Mouse (Mus musculus) liver, embryonic 11.5 days (tissue): Measurements from ENCODE around the gene Pou5f1. TPM values are rescaled to one million over a fixed set of nuclear protein-coding genes. Genes with fewer than 3 reads are reported as not detected.

ENCODE experiments used
- ATAC-seq: fragments of 200-750 bp; cut with Nextera tagmentation; replicated peaks from 2 replicates; pipeline ENCODE4 v1.8.0; 2017; ENCODE audit warnings: moderate number of reproducible peaks, mild to moderate bottlenecking, moderate TSS enrichment, moderate library complexity; ENCODE audit not compliant: low FRiP score
- DNase-seq: peaks from one replicate; pipeline ENCODE4 v3.0.0-alpha.2; 2017; ENCODE audit warnings: low spot score
- H3K27ac ChIP-seq: fragments of 300-500 bp; sonication (generic); 2 replicates; pipeline ENCODE4 v1.5.1; 2014; ENCODE audit warnings: mild to moderate bottlenecking, low read depth, low read length, control low read depth
- H3K27me3 ChIP-seq: fragments of 300-500 bp; sonication (generic); replicated peaks from 2 replicates; pipeline ENCODE4 v1.6.1; 2014; ENCODE audit warnings: low read length, mixed read lengths; ENCODE audit not compliant: control insufficient read depth, insufficient read depth
- H3K36me3 ChIP-seq: fragments of 300-500 bp; sonication (generic); 2 replicates; pipeline ENCODE4 v1.6.1; 2014; ENCODE audit warnings: mild to moderate bottlenecking, low read length, moderate library complexity, mixed read lengths; ENCODE audit not compliant: control insufficient read depth, insufficient read depth
- H3K4me1 ChIP-seq: fragments of 300-500 bp; sonication (generic); replicated peaks from 2 replicates; pipeline ENCODE4 v1.6.1; 2014; ENCODE audit warnings: low read length, mixed read lengths; ENCODE audit not compliant: control insufficient read depth, insufficient read depth
- H3K4me2 ChIP-seq: fragments of 300-500 bp; sonication (generic); 2 replicates; pipeline ENCODE4 v1.6.1; 2014; ENCODE audit warnings: mild to moderate bottlenecking, control low read depth, moderate library complexity
- H3K4me3 ChIP-seq: fragments of 300-500 bp; sonication (generic); 2 replicates; pipeline ENCODE4 v1.5.1; 2014; ENCODE audit warnings: low read depth, low read length, control low read depth
- H3K9ac ChIP-seq: fragments of 300-500 bp; sonication (generic); 2 replicates; pipeline ENCODE4 v1.6.1; 2014; ENCODE audit warnings: low read depth, low read length, control low read depth
- H3K9me3 ChIP-seq: fragments of 300-500 bp; sonication (generic); 2 replicates; pipeline ENCODE4 v1.6.1; 2016; ENCODE audit warnings: low read length, inconsistent platforms, mixed read lengths; ENCODE audit not compliant: control insufficient read depth
- WGBS: fragments of 180-500 bp; shearing (Covaris S2); extraction: QIAGEN DNeasy Blood & Tissue Kit; methylation state at CpG from one replicate; pipeline ENCODE4 v1.1.7; 2014; 5-methylcytosine and 5-hydroxymethylcytosine counted together
- polyA plus RNA-seq: library from polyadenylated mRNA; unstranded; fragments of >200 nt; fragmentation: Nextera tagmentation; extraction: Ambion mirVana; gene quantifications from 2 replicates; pipeline ENCODE4 v1.2.1, GENCODE M21; 2014

Gene Pou5f1
- polyA plus RNA-seq, 1 experiment from 2014 or later: not detected

GRCm38 (mm10) chr17:35542761-35543411 is 37.1 kb downstream of the Pou5f1 start:
- no peak overlapping the region for H3K27ac ChIP-seq
- 74% methylated on average over 15 of the region's 15 CpGs for WGBS
- H3K4me1 ChIP-seq: no peaks in the 10 kb centered on the region
- H3K9ac ChIP-seq: no peak overlapping the region
- no peak overlapping the region for H3K4me2 ChIP-seq
- H3K36me3 ChIP-seq: no peaks in the 10 kb centered on the region
- H3K4me3 ChIP-seq: no peak overlapping the region
- ATAC-seq (no peak), DNase-seq (no peak)
- H3K9me3 ChIP-seq: no peaks in the 10 kb centered on the region
- H3K27me3 ChIP-seq: no peaks in the 10 kb centered on the region

DNA sequence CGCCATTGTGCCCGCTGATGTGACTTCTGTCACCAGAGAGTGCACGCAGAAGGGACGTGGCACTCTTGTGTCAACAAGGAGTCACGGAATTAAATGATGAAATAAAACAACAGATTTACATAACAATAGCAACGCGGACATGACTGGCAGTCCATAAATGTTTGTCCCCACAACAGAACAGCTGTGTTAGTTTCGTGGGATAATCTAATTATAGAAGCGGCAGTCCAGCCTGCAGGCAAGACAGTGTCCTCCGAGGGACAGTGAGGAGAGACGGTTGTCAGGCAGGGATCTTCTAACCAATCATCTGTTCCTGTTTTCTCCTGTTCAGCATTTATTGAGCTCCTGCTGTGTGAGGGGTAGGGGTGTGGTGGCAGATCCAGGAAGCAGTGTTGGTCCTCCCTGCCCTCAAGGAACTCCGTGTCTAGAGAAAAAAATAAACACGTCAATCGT is 37.6 kb downstream of the Pou5f1 start:
- no peaks in the 10 kb centered on the region for H3K36me3 ChIP-seq
- no peaks in the 10 kb centered on the region for H3K9me3 ChIP-seq
- no peak overlapping the region for H3K9ac ChIP-seq
- no peak for ATAC-seq
- no peak overlapping the region for H3K27ac ChIP-seq
- 59% methylated on average over 14 of the region's 14 CpGs for WGBS
- H3K4me3 ChIP-seq: no peak overlapping the region
- H3K27me3 ChIP-seq: no peaks in the 10 kb centered on the region
- DNase-seq: no peak
- no peak overlapping the region for H3K4me2 ChIP-seq
- no peaks in the 10 kb centered on the region for H3K4me1 ChIP-seq

DNA sequence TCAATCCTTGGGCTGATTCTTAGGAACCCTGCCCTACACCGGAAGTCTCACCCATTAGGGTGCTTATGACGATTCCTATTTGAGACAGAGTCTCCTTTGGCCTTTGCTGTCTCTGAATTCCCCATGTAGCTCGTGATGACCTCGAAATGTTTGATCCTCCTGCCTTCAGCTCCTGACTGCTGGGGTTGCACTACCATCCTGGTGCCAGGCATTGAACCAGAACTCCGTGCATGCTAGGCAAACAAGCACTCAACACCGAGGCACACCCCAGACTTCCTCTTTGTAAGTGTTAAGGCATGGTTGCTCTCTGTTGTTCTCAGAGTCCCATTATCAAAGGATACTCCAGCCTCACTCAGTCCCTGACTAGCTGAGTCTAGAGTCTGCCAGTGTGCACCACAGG is 38.2 kb downstream of the Pou5f1 start:
- no peaks in the 10 kb centered on the region for H3K36me3 ChIP-seq
- no peak overlapping the region for H3K4me2 ChIP-seq
- H3K27me3 ChIP-seq: no peaks in the 10 kb centered on the region
- WGBS: 67% methylated on average over 6 of the region's 6 CpGs
- DNase-seq: no peak
- H3K4me3 ChIP-seq: no peak overlapping the region
- no peak overlapping the region for H3K9ac ChIP-seq
- no peak overlapping the region for H3K27ac ChIP-seq
- no peaks in the 10 kb centered on the region for H3K9me3 ChIP-seq
- ATAC-seq: no peak
- H3K4me1 ChIP-seq: no peaks in the 10 kb centered on the region

DNA sequence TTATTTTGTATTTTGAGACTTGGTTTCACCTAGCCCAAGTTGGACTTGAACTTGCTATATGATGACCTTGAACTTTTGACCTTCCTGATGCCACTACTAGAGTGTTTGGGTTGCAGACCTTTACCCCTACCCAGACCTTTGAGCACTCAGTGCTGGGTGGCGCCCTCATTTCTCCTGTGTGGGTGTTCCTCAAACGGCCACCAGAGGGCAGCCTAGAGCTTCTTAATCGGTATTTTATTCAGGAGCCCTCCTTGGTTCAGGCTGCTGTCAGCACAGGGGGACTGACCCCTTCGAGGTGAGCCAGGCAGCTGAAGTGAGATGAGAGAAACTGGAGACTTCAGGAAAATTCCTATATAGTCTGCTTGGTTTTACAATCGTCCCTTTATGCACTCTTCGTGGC is 38.9 kb downstream of the Pou5f1 start:
- no peaks in the 10 kb centered on the region for H3K36me3 ChIP-seq
- no peak for DNase-seq

GRCm38 (mm10) chr17:35547465-35547864 is 41.6 kb downstream of the Pou5f1 start:
- H3K27me3 ChIP-seq: no peaks in the 10 kb centered on the region
- ATAC-seq: no peak
- 78% methylated on average over 2 of the region's 2 CpGs for WGBS
- H3K4me1 ChIP-seq: no peaks in the 10 kb centered on the region
- no peak for DNase-seq
- no peak overlapping the region for H3K4me3 ChIP-seq
- H3K27ac ChIP-seq: no peak overlapping the region
- no peaks in the 10 kb centered on the region for H3K36me3 ChIP-seq
- H3K4me2 ChIP-seq: no peak overlapping the region
- no peak overlapping the region for H3K9ac ChIP-seq
- H3K9me3 ChIP-seq: no peaks in the 10 kb centered on the region

More for the DNA sequence above, 38.9 kb downstream of the Pou5f1 start:
- H3K9ac ChIP-seq: no peak overlapping the region
- H3K4me2 ChIP-seq: no peak overlapping the region
- H3K27ac ChIP-seq: no peak overlapping the region
- H3K4me3 ChIP-seq: no peak overlapping the region
- H3K27me3 ChIP-seq: no peaks in the 10 kb centered on the region
- no peak for ATAC-seq
- 34% methylated on average over 6 of the region's 6 CpGs for WGBS
- no peaks in the 10 kb centered on the region for H3K4me1 ChIP-seq
- H3K9me3 ChIP-seq: no peaks in the 10 kb centered on the region

DNA sequence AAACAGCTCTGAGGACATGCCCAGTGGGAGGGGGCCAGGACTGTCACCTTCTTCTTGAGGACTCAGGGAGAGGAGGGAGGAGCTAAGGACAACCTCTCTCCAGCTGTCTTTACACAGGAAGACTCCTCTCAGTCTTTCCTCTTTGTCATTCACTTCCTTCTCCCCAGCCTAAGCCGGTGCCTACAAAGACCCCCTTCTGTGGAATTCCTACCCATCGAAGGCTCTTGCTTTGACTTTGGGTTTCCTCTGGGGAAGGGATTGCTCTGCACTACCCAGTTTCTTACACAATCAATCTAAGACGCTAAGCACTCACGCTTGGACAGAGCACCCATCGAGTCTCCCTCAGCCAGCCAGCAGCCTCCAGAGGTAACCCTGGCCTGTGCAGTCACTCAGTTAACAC is 42.8 kb downstream of the Pou5f1 start:
- ATAC-seq: no peak
- H3K9ac ChIP-seq: no peak overlapping the region
- H3K9me3 ChIP-seq: no peaks in the 10 kb centered on the region
- DNase-seq: no peak
- no peaks in the 10 kb centered on the region for H3K4me1 ChIP-seq
- H3K27ac ChIP-seq: no peak overlapping the region
- no peaks in the 10 kb centered on the region for H3K27me3 ChIP-seq
- no peaks in the 10 kb centered on the region for H3K36me3 ChIP-seq
- H3K4me3 ChIP-seq: no peak overlapping the region
- 25% methylated on average over 5 of the region's 5 CpGs for WGBS
- H3K4me2 ChIP-seq: no peak overlapping the region

DNA sequence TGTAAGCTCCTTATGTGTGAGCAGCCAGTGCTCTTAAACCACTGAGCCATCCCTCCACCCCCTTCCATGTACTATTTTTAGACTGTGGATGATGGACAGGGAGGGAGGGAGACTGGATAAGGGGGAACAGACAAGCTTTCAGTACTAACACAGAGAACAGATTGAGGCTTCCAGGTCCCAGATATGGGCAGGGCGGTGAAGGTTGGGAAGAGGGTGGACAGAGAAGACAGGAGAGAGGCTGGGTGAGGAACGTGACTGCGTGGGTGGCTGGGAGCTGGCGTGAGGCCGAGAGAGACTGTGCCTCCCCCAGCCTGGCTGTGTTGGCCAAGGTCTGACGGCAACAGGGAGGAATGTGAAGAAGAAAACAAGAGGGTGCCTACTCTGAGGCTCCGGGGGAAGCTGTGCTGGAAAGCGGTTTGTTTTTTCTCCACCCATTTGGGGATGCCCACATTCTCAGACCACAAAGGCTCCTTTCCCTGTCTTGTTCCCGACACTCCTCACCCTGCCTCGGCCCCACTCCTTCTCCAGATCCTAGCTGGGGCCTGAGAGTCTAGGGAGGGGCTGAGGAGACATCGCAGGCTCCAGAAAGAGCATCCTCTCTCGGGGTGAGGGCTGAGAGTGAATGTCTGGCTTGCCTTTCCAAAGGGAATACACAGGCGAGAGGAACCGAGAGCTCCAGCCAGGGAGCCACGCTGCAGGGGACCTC is 43.8 kb downstream of the Pou5f1 start:
- Histone ChIP-seq H3K27me3 (no peaks in the 10 kb centered on the region), H3K4me3 (no peak overlapping the region), H3K4me1 (no peaks in the 10 kb centered on the region), H3K4me2 (no peak overlapping the region), H3K36me3 (no peaks in the 10 kb centered on the region), H3K9me3 (no peaks in the 10 kb centered on the region), H3K9ac (no peak overlapping the region), H3K27ac (peak overlapping the region; percentile 16)
- WGBS: 43% methylated on average over 15 of the region's 15 CpGs
- ATAC-seq (no peak), DNase-seq (no peak)

- peak overlapping the region; percentile 16; the same call in 1 of the 2 replicates for H3K27ac ChIP-seq
- no peak overlapping the region for H3K4me2 ChIP-seq
Measured at GRCm38 (mm10) chr17:35550143-35550494, 44.3 kb downstream of the Pou5f1 start.

GRCm38 (mm10) chr17:35550871-35551270 is 45.1 kb downstream of the Pou5f1 start:
- no peak overlapping the region for H3K9ac ChIP-seq
- H3K9me3 ChIP-seq: no peaks in the 10 kb centered on the region
- H3K4me2 ChIP-seq: no peak overlapping the region
- DNase-seq (no peak), ATAC-seq (no peak)
- no peaks in the 10 kb centered on the region for H3K36me3 ChIP-seq
- H3K4me3 ChIP-seq: no peak overlapping the region
- 51% methylated on average over 8 of the region's 8 CpGs for WGBS
- H3K4me1 ChIP-seq: no peaks in the 10 kb centered on the region
- no peak overlapping the region for H3K27ac ChIP-seq
- no peaks in the 10 kb centered on the region for H3K27me3 ChIP-seq

More at GRCm38 (mm10) chr17:35550143-35550494, 44.3 kb downstream of the Pou5f1 start:
- DNase-seq: no peak
- Histone ChIP-seq H3K36me3 (no peaks in the 10 kb centered on the region), H3K9ac (no peak overlapping the region), H3K4me3 (no peak overlapping the region), H3K4me1 (no peaks in the 10 kb centered on the region), H3K27me3 (no peaks in the 10 kb centered on the region), H3K9me3 (no peaks in the 10 kb centered on the region)
- WGBS: 91% methylated on average over 4 of the region's 4 CpGs
- ATAC-seq: no peak
